Mouse (Mus musculus) forebrain, embryonic 13.5 days (tissue): ENCODE data around the gene Aff3. TPM values are rescaled to one million over a fixed set of nuclear protein-coding genes. Genes with fewer than 3 reads are reported as not detected.

ENCODE experiments used
- ATAC-seq: fragments of 200-750 bp; cut with Nextera tagmentation; 2 replicates; pipeline ENCODE4 v1.8.0; 2017
- H3K27ac ChIP-seq: fragments of 300-500 bp; sonication (generic); 2 replicates; pipeline ENCODE4 v1.5.1; 2015; ENCODE audit warnings: inconsistent platforms, mild to moderate bottlenecking, moderate library complexity
- H3K27me3 ChIP-seq: fragments of 300-500 bp; sonication (generic); 2 replicates; pipeline ENCODE4 v1.6.1; 2015; ENCODE audit warnings: mild to moderate bottlenecking, inconsistent platforms
- H3K36me3 ChIP-seq: fragments of 300-500 bp; sonication (generic); 2 replicates; pipeline ENCODE4 v1.6.1; 2015; ENCODE audit warnings: mild to moderate bottlenecking, inconsistent platforms; ENCODE audit not compliant: poor library complexity, severe bottlenecking
- H3K4me1 ChIP-seq: fragments of 300-500 bp; sonication (generic); 2 replicates; pipeline ENCODE4 v1.6.1; 2015; ENCODE audit warnings: inconsistent platforms
- H3K4me2 ChIP-seq: fragments of 300-500 bp; sonication (generic); 2 replicates; pipeline ENCODE4 v1.6.1; 2015; ENCODE audit warnings: inconsistent platforms, mild to moderate bottlenecking, moderate library complexity
- H3K4me3 ChIP-seq: fragments of 300-500 bp; sonication (generic); 2 replicates; pipeline ENCODE4 v1.5.1; 2015; ENCODE audit warnings: mild to moderate bottlenecking, inconsistent platforms
- H3K9ac ChIP-seq: fragments of 300-500 bp; sonication (generic); 2 replicates; pipeline ENCODE4 v1.6.1; 2015; ENCODE audit warnings: mild to moderate bottlenecking, inconsistent platforms
- H3K9me3 ChIP-seq: fragments of 300-500 bp; sonication (generic); replicated peaks from 2 replicates; pipeline ENCODE4 v1.6.1; 2016; ENCODE audit warnings: inconsistent platforms
- WGBS: fragments of 180-500 bp; shearing (Covaris S2); methylation state at CpG from one replicate; pipeline ENCODE4 v1.1.7; 2015; 5-methylcytosine and 5-hydroxymethylcytosine counted together
- polyA plus RNA-seq: library from polyadenylated mRNA; unstranded; fragments of >200 nt; fragmentation: Nextera tagmentation; extraction: Ambion mirVana; gene quantifications from 2 replicates; pipeline ENCODE4 v1.2.1, GENCODE M21; 2015

The Aff3 gene
- polyA plus RNA-seq, 1 experiment from 2014 or later, result 10.6 TPM

GRCm38 (mm10) chr1:38262362-38263154, 402.2 kb downstream of the Aff3 start:
- H3K4me2 ChIP-seq, result no peak overlapping the region
- ATAC-seq, result no peak
- H3K4me1 ChIP-seq, result peaks cover 2% of the 10 kb centered on the region; the same call in 1 of the 2 replicates
- WGBS, result 74% methylated on average over 11 of the region's 11 CpGs
- no peaks in the 10 kb centered on the region for H3K27me3 ChIP-seq
- no peaks in the 10 kb centered on the region for H3K9me3 ChIP-seq
- no peak overlapping the region for H3K9ac ChIP-seq
- H3K27ac ChIP-seq, result no peak overlapping the region
- peaks cover 19% of the 10 kb centered on the region for H3K36me3 ChIP-seq
- H3K4me3 ChIP-seq, result no peak overlapping the region

DNA sequence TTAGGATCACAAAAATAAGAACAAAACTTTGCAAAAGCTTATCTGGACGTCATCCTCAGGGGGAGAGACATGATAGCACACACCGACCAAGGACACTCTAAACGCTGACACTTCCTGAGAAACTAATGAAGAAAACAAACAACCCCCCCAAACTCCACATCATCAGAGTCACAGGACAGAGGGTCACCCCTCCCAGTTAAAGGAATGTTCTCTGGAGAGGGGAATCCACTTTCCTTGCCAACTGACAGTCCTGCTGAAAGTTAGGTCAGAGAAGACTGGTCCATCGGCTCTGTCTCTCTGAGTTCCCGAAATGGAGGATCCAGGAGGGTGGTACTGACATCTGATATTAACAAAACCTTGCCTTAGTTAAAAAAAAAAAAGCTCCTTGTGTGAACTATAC, 403.7 kb downstream of the Aff3 start:
- Histone ChIP-seq H3K27me3 (no peaks in the 10 kb centered on the region), H3K4me3 (no peak overlapping the region), H3K4me2 (no peak overlapping the region), H3K27ac (no peak overlapping the region), H3K4me1 (no peaks in the 10 kb centered on the region), H3K36me3 (peaks cover 14% of the 10 kb centered on the region), H3K9ac (no peak overlapping the region), H3K9me3 (no peaks in the 10 kb centered on the region)
- 90% methylated on average over 5 of the region's 5 CpGs for WGBS
- no peak for ATAC-seq

- H3K4me2 ChIP-seq, result no peak overlapping the region
- WGBS, result 88% methylated on average over 10 of the region's 10 CpGs
- H3K4me1 ChIP-seq, result no peaks in the 10 kb centered on the region; the same call in 1 of the 2 replicates
- H3K27me3 ChIP-seq, result no peaks in the 10 kb centered on the region
- no peak overlapping the region for H3K9ac ChIP-seq
- no peak overlapping the region for H3K4me3 ChIP-seq
- no peak overlapping the region for H3K27ac ChIP-seq
- no peak for ATAC-seq
- no peaks in the 10 kb centered on the region for H3K9me3 ChIP-seq
- peaks cover 6% of the 10 kb centered on the region; the same call in 1 of the 2 replicates for H3K36me3 ChIP-seq
Observed at GRCm38 (mm10) chr1:38259541-38260338, 405.0 kb downstream of the Aff3 start.

- Histone ChIP-seq H3K9ac (no peak overlapping the region), H3K27me3 (no peaks in the 10 kb centered on the region), H3K36me3 (no peaks in the 10 kb centered on the region), H3K27ac (no peak overlapping the region), H3K4me2 (no peak overlapping the region), H3K9me3 (no peaks in the 10 kb centered on the region), H3K4me3 (no peak overlapping the region), H3K4me1 (no peaks in the 10 kb centered on the region; the same call in 1 of the 2 replicates)
- ATAC-seq, result no peak
- 82% methylated on average over 8 of the region's 8 CpGs for WGBS
Observed at GRCm38 (mm10) chr1:38254426-38254825, 410.3 kb downstream of the Aff3 start.

DNA sequence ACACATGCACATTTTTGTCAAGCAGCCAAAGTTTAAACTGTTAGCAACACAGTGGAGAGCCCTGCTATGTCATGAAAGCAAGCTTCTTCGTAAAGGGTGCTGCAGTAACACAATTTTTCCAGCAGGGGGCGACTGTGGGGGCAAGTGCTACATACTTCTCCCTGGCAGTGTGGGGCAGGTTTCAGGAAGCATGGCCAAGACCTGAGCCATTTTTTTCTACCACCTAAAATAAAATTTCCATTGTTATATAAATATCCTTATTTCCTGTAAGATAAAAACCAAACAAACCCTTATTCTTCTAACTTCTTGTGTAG, 412.0 kb downstream of the Aff3 start:
- H3K9ac ChIP-seq, result no peak overlapping the region
- H3K4me2 ChIP-seq, result no peak overlapping the region
- no peaks in the 10 kb centered on the region; the same call in 1 of the 2 replicates for H3K4me1 ChIP-seq
- no peak overlapping the region for H3K4me3 ChIP-seq
- 0 out of 2 replicates have a peak, but pooled peaks have one; percentile 48 for ATAC-seq
- 48% methylated on average over 2 of the region's 2 CpGs for WGBS
- no peaks in the 10 kb centered on the region for H3K27me3 ChIP-seq
- no peaks in the 10 kb centered on the region for H3K9me3 ChIP-seq
- no peaks in the 10 kb centered on the region for H3K36me3 ChIP-seq
- no peak overlapping the region for H3K27ac ChIP-seq

DNA sequence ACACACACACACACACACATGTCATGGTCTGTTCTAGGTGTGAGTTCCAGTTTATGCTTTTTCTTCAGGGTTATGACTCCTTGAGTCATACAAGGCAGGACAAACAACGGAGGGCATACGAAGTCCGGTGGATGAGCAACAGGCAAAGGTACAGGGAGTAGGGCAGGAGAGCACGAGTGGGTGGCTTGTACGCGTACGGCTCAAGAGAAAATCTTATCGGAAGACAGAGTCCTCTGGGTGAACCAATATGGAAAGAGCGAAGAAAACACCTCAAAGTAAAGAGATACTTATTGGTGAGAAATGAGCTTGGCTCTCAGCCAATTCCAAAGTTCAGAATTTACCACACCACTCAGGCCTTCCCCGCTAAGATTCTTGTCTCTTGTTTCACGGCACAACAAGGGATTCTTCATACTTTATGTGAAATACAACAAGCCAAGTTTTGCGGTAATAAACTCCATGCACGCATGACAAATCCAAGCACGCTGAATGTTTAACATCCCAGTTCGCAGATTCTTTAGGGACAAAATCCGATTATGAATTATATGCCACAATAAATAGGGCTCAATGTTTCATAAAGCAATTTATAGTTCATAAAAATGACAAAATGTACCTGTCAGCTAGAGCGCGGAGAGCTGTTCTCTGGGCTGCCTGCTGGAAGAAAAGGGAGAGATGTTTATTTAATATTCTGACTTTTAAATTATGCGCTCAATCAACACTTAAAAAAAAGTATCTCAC, 412.6 kb downstream of the Aff3 start:
- no peak for ATAC-seq

GRCm38 (mm10) chr1:38251448-38251847, 413.3 kb downstream of the Aff3 start:
- H3K9ac ChIP-seq, result no peak overlapping the region
- H3K9me3 ChIP-seq, result no peaks in the 10 kb centered on the region
- no peak overlapping the region for H3K4me2 ChIP-seq
- ATAC-seq, result no peak
- 92% methylated on average over 11 of the region's 11 CpGs for WGBS
- H3K27ac ChIP-seq, result no peak overlapping the region
- H3K36me3 ChIP-seq, result no peaks in the 10 kb centered on the region
- no peaks in the 10 kb centered on the region; the same call in 1 of the 2 replicates for H3K4me1 ChIP-seq
- no peaks in the 10 kb centered on the region for H3K27me3 ChIP-seq
- H3K4me3 ChIP-seq, result no peak overlapping the region

More for the DNA sequence above, 412.6 kb downstream of the Aff3 start:
- WGBS, result 92% methylated on average over 19 of the region's 19 CpGs
- Histone ChIP-seq H3K4me2 (no peak overlapping the region), H3K4me1 (no peaks in the 10 kb centered on the region; the same call in 1 of the 2 replicates), H3K4me3 (no peak overlapping the region), H3K27me3 (no peaks in the 10 kb centered on the region), H3K9me3 (no peaks in the 10 kb centered on the region), H3K9ac (no peak overlapping the region), H3K36me3 (no peaks in the 10 kb centered on the region), H3K27ac (no peak overlapping the region)

- H3K4me1 ChIP-seq, result no peaks in the 10 kb centered on the region; the same call in 1 of the 2 replicates
- WGBS, result 86% methylated on average over 3 of the region's 3 CpGs
- H3K27ac ChIP-seq, result no peak overlapping the region
- H3K36me3 ChIP-seq, result no peaks in the 10 kb centered on the region
- H3K4me2 ChIP-seq, result no peak overlapping the region
- H3K9me3 ChIP-seq, result no peaks in the 10 kb centered on the region
- H3K4me3 ChIP-seq, result no peak overlapping the region
- no peak for ATAC-seq
- no peak overlapping the region for H3K9ac ChIP-seq
- H3K27me3 ChIP-seq, result no peaks in the 10 kb centered on the region
Observed at GRCm38 (mm10) chr1:38250246-38250645, 414.5 kb downstream of the Aff3 start.

GRCm38 (mm10) chr1:38249561-38249960, 415.2 kb downstream of the Aff3 start:
- no peaks in the 10 kb centered on the region for H3K27me3 ChIP-seq
- no peak overlapping the region for H3K27ac ChIP-seq
- H3K9ac ChIP-seq, result no peak overlapping the region
- H3K4me2 ChIP-seq, result no peak overlapping the region
- H3K9me3 ChIP-seq, result no peaks in the 10 kb centered on the region
- ATAC-seq, result no peak
- no peak overlapping the region for H3K4me3 ChIP-seq
- 94% methylated on average over 7 of the region's 7 CpGs for WGBS
- H3K4me1 ChIP-seq, result no peaks in the 10 kb centered on the region
- H3K36me3 ChIP-seq, result no peaks in the 10 kb centered on the region

- 76% methylated on average over 9 of the region's 9 CpGs for WGBS
- no peak overlapping the region for H3K4me3 ChIP-seq
- no peak overlapping the region for H3K9ac ChIP-seq
- ATAC-seq, result no peak
- no peaks in the 10 kb centered on the region for H3K36me3 ChIP-seq
- H3K27ac ChIP-seq, result peak overlapping the region; percentile 51
- H3K27me3 ChIP-seq, result no peaks in the 10 kb centered on the region
- H3K4me2 ChIP-seq, result no peak overlapping the region
- H3K9me3 ChIP-seq, result no peaks in the 10 kb centered on the region
- no peaks in the 10 kb centered on the region for H3K4me1 ChIP-seq
Observed at GRCm38 (mm10) chr1:38248027-38248426, 416.7 kb downstream of the Aff3 start.

- no peak for ATAC-seq
- H3K9ac ChIP-seq, result no peak overlapping the region
- no peaks in the 10 kb centered on the region for H3K36me3 ChIP-seq
- WGBS, result 65% methylated on average over 4 of the region's 4 CpGs
- no peak overlapping the region for H3K4me2 ChIP-seq
- H3K4me1 ChIP-seq, result no peaks in the 10 kb centered on the region
- H3K27me3 ChIP-seq, result no peaks in the 10 kb centered on the region
- H3K9me3 ChIP-seq, result no peaks in the 10 kb centered on the region
- H3K4me3 ChIP-seq, result no peak overlapping the region
- no peak overlapping the region for H3K27ac ChIP-seq
Observed at GRCm38 (mm10) chr1:38242559-38242958, 422.2 kb downstream of the Aff3 start.

GRCm38 (mm10) chr1:38241801-38242200, 423.0 kb downstream of the Aff3 start:
- Histone ChIP-seq H3K36me3 (no peaks in the 10 kb centered on the region), H3K4me2 (no peak overlapping the region), H3K27me3 (no peaks in the 10 kb centered on the region), H3K9me3 (no peaks in the 10 kb centered on the region), H3K4me3 (no peak overlapping the region), H3K27ac (no peak overlapping the region), H3K9ac (no peak overlapping the region), H3K4me1 (no peaks in the 10 kb centered on the region)
- 88% methylated on average over 4 of the region's 4 CpGs for WGBS
- no peak for ATAC-seq
